Mouse (Mus musculus): ENCODE results near the gene Lrba.

The Lrba gene

DNA sequence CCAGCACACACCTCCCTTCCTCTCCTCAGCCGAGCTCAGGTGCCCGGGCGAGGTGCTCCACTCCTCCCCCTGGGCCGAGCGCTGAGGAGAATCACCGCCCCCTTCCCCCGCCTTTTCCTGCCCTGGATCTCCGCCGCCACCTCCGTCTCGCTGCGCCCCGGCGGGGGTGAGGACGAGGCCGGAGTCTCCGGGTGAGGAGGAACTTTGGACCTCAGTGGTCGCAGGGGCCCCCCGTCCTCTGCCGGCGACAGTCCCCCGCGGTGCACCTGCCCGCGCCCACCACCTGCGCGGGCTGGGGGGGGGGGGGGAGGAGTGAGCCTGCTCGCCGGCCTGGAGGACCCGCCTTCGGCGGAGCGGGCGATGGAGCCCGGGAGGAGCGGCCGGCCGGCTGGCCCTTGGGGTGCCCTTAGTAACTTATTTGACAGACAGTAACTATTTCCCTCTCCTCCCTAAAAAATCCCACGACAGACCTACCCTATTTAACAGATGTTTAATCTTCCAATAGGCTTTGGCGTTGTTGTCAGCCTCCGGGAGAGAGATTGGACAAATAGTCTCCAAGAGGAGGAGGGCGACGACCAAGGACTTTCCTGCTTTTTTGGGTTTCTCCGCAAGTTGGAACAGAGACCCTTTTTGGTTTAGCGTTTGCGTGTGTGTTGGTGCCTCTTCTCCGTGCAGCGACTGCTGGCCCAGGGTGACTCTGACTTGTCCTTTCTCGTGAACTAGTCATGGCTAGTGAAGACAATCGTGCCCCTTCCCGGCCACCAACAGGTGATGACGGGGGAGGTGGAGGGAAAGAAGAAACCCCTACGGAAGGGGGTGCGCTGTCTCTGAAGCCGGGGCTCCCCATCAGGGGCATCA is at the start of gene Lrba:
Gene Lrba, plus strand, starts transcription at position 117 of the 858 bp plus-strand sequence.
- DNase-seq = peak; percentile 85 to 88

DNA sequence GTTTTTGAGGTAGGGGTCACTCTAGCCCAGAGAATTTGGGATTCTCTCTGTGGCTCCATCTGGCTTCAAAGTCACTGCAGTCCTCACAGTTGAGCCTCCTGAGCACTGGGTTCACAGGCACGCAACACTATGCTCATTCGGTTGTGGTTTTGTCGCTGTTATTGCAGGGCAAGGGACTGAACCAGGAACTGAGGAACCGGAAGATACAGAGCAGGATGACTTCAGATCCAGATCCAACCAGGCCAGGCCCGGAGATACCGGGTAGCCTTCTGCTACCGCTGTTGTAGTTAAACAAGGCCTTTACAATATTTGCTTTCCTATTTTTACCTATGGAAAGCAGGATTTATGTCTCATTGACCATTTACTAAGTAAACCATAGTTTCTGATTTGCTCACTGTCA is 44.8 kb upstream of the Lrba start:
- no peak for DNase-seq

DNA sequence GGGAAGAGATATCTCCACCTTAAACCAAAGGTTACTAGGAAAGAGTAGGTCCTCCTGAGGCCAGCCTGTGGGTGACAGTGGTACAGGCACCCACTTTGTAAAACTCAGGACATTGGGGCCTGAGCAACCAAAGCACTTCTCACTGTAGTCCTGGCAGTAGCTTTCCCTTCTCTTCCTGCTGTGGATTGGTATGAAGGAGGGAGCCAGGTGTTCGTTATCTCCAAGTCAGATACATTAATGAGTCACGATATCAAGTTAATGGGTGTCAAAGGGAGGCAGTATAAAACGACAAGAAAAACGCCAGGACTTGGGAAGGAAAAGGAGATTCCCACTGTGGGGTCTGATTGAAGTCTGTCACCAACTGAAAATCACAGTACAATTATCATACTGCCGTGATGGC is 43.4 kb upstream of the Lrba start:
- DNase-seq = no peak

DNA sequence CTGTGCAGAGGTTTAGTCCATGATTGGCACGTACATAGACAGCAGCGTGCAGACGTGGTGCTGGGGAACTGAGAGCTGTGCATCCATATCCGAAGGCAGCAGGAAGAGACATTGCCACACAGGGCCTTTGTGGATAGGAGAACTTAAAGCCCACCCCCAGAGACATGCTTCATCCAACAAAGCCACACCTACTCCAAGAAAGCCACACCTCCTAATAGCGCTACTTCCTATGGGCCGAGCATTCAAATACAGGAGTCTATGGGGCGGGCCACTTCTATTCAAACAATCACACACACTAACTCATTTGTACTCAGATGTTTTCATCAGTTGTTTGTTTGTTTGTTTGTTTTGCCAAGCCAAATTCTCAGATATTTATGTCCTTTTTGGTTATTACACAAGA is 39.9 kb upstream of the Lrba start:
- DNase-seq = no peak

DNA sequence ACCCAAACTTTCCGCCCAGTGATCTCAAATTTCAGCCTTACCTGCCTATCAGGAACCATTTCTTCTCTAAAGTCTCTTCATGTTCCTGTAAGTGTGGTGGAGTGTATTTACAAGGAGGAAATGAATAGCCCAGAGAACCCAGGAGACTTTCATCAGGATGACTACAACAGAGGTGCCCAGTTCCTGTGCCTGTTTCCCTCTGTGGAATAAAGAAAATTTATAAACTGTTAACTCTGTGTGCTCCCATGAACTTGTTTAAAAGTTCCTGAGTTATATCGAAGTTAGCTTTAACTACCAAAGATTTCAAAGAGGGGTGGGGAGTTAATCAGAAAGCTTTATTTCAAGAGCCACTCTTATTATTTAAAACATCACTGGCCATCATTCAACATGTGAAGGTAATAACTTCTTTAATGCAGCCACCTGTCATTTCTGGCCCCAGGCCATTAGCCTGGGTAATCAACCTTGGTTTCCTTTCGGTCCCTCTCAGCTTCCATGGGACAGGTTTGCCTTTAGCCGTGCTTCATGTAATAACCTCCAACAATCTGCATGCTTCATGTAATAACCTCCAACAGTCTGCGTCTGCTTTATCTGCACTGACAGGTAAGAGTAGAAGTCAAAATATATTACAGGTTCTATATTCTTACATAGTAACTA is 36.6 kb upstream of the Lrba start:
- DNase-seq = peak; percentile 14 to 20

DNA sequence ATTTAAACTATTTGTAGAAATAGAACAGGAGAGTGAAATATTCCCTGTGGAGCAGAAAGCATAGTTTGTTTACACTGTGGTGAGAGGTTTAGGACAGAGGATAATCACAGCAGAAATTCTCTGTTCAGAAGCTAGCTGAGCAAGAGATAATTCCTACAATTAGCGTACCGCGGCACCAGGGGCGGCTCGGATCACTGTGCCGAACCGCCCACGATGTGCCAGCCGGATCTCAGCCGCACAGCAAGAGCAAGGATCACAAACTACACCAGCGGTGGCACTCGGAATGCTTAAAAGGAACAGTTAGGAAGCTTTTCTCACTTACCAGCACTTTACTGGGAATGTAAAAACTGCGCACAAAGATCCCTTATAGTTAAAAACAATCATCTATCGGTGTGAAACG is 28.5 kb upstream of the Lrba start:
- no peak for DNase-seq

DNA sequence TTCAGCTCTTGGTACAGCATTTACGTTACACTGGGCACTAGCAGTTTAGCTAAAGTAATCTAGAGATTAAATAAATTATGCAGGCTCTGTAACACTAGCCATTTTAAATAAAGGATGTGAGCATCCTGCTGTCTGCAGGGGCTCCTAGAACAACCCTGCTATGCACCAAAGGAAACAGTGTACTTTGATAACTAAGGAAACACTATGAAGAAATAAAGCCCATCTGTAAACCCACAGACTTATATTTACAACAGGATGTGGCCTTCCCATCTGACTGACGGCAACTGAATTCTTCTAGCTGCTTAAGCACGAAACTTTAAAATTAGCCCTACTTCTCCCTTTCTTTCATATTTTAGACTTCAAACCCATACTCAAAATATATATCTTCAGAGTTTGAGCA is 28.0 kb upstream of the Lrba start:
- no peak for DNase-seq

DNA sequence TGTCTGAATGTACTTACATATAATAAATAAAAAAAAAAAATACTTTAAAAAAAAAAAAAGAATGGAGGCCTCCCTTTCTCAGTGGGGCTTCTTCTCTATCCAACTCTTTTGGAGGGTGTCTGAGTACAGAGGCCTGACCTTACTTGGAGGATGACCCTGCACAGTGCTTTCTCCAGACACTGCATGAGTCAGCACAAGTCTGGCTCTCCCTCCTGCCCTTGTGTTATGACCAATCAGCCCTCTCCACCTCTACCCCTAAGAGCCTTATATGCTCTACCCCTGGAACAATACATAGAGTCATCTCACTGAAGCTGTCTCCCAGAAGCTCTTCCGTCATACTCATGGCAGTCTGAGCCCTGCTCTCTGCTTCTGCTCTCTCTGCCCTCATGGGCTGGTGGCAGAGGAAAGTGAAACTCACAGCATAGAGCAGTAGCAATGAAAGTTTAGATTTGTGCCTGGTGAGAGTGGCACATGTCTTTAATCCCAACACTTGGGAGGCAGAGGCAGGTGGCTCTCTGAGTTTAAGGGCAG is 22.8 kb upstream of the Lrba start:
- no peak for DNase-seq

DNA sequence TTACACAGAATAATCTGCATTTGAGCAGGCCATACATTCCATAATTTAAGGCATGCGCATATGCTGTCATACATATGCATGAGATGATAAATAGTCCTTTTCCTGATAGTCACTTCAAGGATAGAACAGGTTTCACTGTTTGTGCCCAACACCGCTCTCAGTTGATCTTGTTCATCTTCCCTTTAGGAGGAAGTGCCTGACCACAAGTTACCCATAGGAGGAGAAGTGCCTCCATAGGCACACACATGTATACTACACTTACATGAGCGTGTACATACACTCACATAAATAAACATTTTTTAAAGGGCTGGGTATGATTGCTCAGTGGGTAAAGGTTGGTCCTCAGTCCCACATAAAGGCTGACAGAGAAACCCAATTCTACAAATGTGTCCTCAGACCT is 22.0 kb upstream of the Lrba start:
- no peak for DNase-seq

DNA sequence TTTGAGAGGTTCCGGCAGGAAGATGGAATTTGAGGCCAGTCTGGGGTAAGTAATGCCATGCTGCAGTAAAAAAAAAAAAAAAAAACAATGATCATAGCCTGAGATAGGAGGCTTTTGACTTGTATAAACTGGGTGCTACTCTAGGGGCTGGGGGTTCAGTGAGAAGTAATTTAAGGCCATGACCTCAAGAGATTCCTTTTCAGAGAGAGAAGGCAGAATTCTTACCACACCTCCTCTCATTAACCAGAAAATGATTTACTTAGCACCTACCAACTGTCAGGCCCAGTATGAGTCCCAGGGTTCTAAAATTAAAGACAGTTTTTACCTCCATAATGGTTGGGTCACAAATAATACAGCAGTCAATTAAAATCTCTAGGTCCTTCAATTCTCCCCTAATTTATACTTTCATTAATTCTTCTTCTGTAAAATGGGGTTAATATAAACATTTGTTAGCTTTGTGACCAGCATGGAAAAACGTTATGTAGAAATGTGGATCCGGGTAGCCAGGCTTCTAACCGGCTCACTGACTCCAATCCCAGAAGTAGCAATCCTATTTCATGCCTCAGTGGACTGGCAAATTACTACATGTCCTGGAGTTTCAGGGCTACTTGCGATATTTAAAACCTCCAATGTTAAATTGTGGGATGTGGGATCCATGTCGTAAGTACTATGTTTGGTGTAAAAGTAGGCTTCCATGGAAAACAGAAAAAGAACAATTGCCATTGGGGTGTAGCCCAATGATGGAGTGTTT is 19.7 kb upstream of the Lrba start:
- DNase-seq = peak; percentile 30 to 56

DNA sequence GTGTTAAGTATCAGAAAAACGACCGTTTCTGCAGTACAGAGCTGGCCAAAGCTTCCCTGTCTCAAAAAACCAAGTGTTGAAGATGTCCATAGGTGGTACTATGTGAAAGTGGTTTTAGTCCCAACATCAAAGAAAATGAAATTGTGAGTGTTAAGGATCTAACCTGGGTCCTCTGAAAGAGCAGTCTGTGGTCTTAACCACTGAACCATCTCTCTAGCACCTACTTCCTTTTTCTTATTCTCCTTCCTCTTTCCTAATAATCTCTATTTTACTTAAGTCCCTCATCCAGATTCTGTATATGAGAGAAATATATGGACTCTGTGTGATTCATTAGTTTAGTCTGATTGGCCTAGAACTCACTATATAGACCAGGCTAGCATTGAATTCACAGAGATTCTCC is 17.9 kb upstream of the Lrba start:
- DNase-seq = no peak

DNA sequence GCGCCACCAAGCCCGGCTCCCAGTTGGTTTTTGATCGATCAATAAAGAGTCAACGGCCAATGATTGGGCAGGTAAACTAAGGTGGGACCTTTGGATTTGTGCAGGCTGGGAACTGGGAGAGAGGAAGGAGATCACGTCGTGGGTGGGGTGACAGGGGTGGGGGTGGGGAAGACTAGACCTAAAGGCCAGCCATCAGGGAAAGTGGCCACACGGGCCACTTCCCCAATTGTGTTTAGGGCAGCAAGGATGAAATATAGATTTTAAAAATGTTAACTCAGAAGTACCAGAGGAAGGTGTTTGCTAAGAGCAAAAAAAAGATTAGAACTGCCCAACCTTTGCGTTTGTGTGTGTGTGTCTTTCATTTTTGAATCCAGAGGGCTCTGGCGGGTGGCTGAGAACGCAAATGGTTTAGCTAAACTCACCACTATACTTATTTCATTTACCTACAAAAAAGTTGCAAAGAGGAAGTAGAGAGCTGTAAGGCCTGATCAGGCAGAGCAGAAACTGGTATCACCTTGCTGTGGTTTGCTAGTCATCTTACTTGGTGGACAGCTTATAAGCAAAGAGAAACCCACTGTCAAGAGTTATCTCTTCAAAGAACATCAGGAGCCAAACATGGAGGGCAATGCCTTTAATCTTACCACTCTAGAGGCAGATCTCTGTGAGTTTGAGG is 14.1 kb upstream of the Lrba start:
- no peak for DNase-seq

DNA sequence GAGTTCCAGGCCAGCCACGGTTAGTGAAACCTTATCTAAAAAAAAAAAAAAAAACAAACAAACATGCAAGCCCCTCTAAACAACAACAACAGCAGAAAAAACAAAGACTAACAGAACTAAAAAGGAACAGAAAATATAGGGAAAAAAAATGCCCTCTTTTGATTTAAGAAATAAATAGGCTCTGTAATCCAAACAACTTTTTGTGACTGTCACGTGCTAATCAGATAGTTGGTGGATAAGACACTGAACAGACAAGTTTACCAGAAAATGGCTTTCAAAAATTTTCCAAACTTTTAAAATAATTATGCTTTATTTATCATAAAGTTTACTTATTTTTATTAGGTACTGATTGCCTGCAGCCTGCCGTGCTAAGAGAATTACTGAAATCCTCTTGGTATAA is 13.5 kb upstream of the Lrba start:
- DNase-seq = no peak

DNA sequence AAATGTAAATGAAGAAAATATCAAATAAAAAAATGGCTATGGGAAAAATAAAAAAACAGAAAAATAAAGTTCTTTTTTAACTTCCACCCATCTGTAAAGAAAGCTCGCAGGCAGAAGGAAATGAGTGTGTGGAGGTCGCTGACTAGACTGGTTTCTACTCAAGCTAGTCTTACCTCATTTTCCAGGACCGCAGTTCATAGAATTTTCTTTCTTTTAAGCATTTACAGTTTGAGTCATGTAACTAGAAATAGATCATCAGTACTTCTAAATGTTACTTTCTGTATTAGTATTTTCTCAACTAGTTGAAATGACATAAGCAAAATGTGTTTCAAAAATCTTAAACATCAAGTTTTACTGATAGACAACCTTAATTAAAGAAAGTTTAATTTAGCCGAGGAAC is 10.2 kb upstream of the Lrba start:
- no peak for DNase-seq

DNA sequence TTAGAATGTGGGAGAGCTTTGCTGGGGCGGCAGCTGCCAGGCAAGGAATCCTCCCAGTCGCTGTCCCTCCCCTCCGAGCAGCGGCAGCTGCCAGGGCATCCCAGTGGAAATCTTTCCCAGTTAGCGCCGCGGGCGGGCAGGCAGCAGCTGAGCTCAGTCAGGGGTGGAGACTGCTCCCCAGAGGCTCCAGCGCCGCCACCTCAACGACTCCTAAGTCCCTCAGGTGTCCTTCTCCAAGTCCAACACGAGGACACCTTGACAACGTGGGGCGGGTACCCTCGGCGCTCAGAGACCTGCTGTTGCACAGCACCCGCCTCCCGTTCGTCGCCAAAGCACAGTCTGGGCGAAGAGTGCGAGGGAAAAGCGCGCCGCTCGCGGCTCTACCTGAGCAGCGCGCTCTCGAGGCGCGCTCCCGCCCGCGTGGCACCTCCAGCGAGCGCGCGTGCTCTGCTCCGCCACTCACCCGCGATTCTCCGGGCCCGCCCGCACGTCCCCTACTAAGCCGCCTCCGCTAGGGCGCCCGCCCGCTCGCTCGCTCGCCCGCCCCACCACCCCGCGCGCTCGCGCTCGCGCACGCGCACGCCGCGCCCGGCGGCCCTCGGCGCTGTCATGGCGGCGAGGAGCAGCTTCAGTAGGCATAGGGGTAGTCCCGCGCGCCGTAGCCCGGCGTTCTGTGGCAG is 706 bp upstream of the Lrba start:
- DNase-seq = peak; percentile 95 to 96

DNA sequence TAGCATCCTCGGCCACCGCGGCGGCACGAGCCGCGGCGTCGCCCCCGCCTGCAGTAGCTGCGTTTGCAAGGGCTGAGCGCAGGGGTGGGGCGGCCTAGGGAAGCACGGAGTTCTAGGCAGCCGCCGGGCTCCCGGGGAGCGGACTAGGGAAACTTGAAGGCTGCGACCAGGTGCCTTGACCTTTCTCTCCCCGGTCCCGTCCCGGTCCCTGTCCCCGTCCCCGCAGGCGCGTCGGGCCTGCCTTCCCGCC is 241 bp upstream of the Lrba start:
- DNase-seq = no peak

DNA sequence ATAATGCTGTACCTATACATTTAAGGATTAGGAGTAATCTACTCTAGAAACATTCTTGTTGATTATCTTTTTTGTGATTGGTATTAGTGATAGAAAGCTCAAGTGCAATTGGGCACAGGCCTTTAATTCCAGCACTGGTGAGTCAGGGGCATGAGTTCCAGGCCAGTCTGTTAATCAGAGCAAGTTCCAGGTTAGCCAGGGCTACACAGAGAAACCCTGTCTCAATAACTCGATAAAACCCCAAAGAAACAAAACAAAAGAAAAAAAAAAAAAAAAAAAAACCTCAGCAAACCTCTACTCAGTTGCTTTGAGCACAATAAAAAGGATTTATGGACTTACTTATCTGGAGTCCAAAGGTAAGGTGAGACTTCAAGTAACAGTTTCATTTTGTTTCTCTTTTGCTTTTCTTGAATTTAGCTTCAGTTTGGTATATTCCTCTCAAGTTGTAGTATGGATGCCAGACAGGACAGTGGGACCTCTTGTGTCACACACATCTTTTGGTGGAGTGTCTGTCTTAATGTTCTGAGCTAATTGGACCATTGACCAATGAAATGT is 7.1 kb downstream of the Lrba start:
- DNase-seq = no peak

DNA sequence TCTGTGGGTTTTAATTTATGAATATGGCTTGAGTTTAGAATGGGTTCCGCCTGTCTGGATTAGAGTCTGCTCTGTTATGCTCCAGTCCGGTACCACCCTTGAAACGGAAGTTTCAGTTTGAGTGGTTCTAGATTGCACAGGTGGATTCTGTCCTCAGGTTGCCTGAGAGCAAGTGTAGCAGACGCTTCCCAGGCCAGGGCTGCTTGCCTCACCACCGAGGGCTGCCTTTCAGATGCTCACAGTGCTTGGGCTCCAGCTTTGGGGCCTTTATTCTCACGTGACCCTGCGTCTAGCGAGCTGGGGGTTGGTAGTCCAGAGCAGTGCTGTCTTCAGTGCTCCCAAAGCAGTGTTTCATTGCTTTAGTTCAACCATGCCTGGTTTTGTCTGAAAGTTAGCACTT is 22.7 kb downstream of the Lrba start:
- no peak for DNase-seq

DNA sequence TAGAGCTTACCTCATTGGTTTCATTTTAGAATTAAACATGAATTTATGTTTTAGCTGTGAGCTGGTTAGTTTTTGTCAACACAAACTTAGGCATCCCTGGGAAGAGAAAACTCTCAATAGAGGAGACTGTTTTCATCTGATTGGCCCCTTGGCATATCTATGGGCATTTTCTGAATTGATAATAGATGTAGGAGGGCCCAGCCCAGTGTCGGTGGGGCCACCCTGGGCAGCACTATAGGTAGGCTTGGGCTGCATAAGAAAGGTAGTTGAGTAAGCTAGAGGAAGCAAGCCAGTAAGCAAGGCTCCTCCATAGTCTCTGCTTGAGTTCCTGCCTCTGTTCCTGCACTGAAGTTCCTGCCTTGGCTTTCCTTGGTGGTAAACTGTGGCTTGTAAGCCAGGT is 26.7 kb downstream of the Lrba start:
- DNase-seq = no peak

DNA sequence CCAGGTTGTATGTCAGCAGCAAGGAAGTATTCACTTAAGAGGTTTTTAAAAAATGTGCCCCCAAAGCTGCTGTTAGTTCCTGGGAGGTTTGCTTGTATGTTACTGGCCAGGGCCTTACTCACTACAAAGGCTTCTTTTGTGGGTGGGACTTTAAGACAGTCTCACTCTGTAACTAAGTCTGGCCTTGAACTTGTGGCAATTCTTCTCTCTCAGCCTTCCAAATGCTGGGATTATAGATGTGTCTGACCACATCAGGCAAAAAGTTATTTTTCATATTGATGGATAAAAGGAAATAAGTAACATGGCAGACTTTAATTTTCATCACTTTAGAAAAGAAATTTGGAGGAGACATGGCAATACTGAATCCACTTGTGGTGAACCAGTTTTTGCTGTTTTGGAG is 28.1 kb downstream of the Lrba start:
- no peak for DNase-seq

DNA sequence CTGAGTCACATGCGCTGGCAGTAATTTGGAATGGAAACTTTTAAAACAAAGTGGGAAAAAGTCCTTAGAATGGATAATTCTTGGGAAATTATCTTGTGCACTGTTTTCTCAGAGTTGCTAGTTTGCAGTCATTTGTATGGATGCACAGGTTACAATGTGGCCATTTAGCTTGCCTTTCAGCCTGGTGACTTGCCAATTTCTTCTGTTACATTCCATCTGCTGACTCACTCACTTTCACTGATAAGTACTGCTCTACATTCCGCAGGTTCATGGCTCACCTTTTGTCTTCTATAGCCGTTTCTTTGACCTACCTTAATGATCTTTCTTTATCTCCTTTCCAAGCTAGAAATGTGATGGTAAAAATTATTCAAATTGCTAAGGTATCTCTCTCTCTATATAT is 28.6 kb downstream of the Lrba start:
- peak in 1 of 2 experiments; percentile 34 for DNase-seq

DNA sequence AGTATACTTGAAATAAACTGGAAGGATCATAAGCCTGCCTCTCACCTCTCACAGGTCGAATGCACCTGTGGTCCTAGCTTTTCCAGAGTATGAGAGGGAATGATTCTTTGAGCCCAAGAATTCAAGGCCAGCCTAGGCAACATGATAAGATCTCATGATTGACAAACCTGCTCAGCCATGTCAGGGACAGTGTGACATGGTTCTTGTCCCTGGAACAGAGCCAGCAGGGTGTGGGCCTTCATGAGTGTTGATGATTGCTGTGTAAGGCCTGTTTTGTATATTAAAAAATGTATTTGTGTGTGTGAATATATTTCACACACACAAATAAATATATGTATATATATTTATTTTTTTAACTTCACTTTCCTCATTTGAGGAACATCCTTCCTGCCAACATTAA is 29.3 kb downstream of the Lrba start:
- DNase-seq = no peak

All from cerebellum, postnatal 14 days (tissue).